Mouse (Mus musculus) midbrain, postnatal 0 days (tissue): ENCODE data around the gene Cdk4. TPM values are rescaled to one million over a fixed set of nuclear protein-coding genes. Genes with fewer than 3 reads are reported as not detected.

Source experiments
- ATAC-seq: fragments of 200-750 bp; cut with Nextera tagmentation; 2 replicates; pipeline ENCODE4 v1.8.0; 2017; ENCODE audit warnings: moderate number of reproducible peaks, mild to moderate bottlenecking, moderate TSS enrichment, moderate library complexity; ENCODE audit not compliant: low FRiP score
- DNase-seq: peaks from one replicate; pipeline ENCODE4 v3.0.0-alpha.2; 2015; ENCODE audit warnings: low spot score
- H3K27ac ChIP-seq: fragments of 300-500 bp; sonication (generic); 2 replicates; pipeline ENCODE4 v1.5.1; 2014; ENCODE audit warnings: low read depth, mild to moderate bottlenecking, low read length, mixed read lengths
- H3K27me3 ChIP-seq: fragments of 300-500 bp; sonication (generic); 2 replicates; pipeline ENCODE4 v1.6.1; 2014; ENCODE audit warnings: low read length, control low read depth, mixed read lengths; ENCODE audit not compliant: insufficient read depth
- H3K36me3 ChIP-seq: fragments of 300-500 bp; sonication (generic); 2 replicates; pipeline ENCODE4 v1.6.1; 2014; ENCODE audit warnings: low read length, control low read depth, mixed read lengths; ENCODE audit not compliant: insufficient read depth
- H3K4me1 ChIP-seq: fragments of 300-500 bp; sonication (generic); 2 replicates; pipeline ENCODE4 v1.6.1; 2014; ENCODE audit warnings: mild to moderate bottlenecking, control low read depth, antibody characterized with exemption, low read length, mixed read lengths; ENCODE audit not compliant: insufficient read depth
- H3K4me2 ChIP-seq: fragments of 300-500 bp; sonication (generic); 2 replicates; pipeline ENCODE4 v1.6.1; 2014; ENCODE audit warnings: low read depth, mild to moderate bottlenecking, low read length, mixed read lengths; ENCODE audit not compliant: poor library complexity, severe bottlenecking
- H3K4me3 ChIP-seq: fragments of 300-500 bp; sonication (generic); 2 replicates; pipeline ENCODE4 v1.5.1; 2014; ENCODE audit warnings: low read depth, mild to moderate bottlenecking, low read length, moderate library complexity
- H3K9ac ChIP-seq: fragments of 300-500 bp; sonication (generic); replicated peaks from 2 replicates; pipeline ENCODE4 v1.6.1; 2014; ENCODE audit warnings: mild to moderate bottlenecking, low read length, moderate library complexity, mixed read lengths; ENCODE audit not compliant: poor library complexity, severe bottlenecking
- H3K9me3 ChIP-seq: fragments of 300-500 bp; sonication (generic); 2 replicates; pipeline ENCODE4 v1.6.1; 2016; ENCODE audit warnings: low read length, control low read depth
- CTCF ChIP-seq: IDR thresholded peaks from 2 replicates; pipeline ENCODE4 v1.5.1; 2016; ENCODE audit warnings: antibody characterized with exemption, mild to moderate bottlenecking
- WGBS: fragments of 180-500 bp; shearing (Covaris S2); extraction: QIAGEN DNeasy Blood & Tissue Kit; methylation state at CpG from one replicate; pipeline ENCODE4 v1.1.7; 2014; 5-methylcytosine and 5-hydroxymethylcytosine counted together
- polyA plus RNA-seq: library from polyadenylated mRNA; unstranded; fragments of >200 nt; fragmentation: Nextera tagmentation; extraction: Ambion mirVana; gene quantifications from 2 replicates; pipeline ENCODE4 v1.2.1, GENCODE M21; 2015
- total RNA-seq: library from RNA; depleted of rRNA; stranded (reverse); fragments of >200 nt; gene quantifications from 2 replicates; pipeline ENCODE4 v1.2.3, GENCODE M21; 2014

The Cdk4 gene
- total and polyA plus RNA-seq, 2 experiments from 2014 or later: 311 to 364 TPM

GRCm38 (mm10) chr10:127092742-127093141 is 29.4 kb downstream of the Cdk4 start:
- ATAC-seq (no peak), DNase-seq (no peak)
- no peak overlapping the region for H3K9ac ChIP-seq
- no peak overlapping the region for H3K4me3 ChIP-seq
- WGBS: 41% methylated on average over 4 of the region's 4 CpGs
- H3K27ac ChIP-seq: no peak overlapping the region
- H3K4me1 ChIP-seq: peaks cover 13% of the 10 kb centered on the region; the same call in 1 of the 2 replicates
- no peak for TF ChIP-seq CTCF
- H3K4me2 ChIP-seq: no peak overlapping the region
- H3K27me3 ChIP-seq: no peaks in the 10 kb centered on the region
- no peaks in the 10 kb centered on the region for H3K9me3 ChIP-seq
- peaks cover 54% of the 10 kb centered on the region for H3K36me3 ChIP-seq

- 34% methylated on average over 7 of the region's 7 CpGs for WGBS
- Histone ChIP-seq H3K9ac (no peak overlapping the region), H3K27ac (peak overlapping the region; percentile 62), H3K27me3 (no peaks in the 10 kb centered on the region), H3K36me3 (peaks cover 56% of the 10 kb centered on the region), H3K4me3 (no peak overlapping the region), H3K9me3 (no peaks in the 10 kb centered on the region), H3K4me1 (peaks cover 13% of the 10 kb centered on the region; the same call in 1 of the 2 replicates), H3K4me2 (no peak overlapping the region)
- DNase-seq (peak; percentile 54), ATAC-seq (no peak)
- no peak for TF ChIP-seq CTCF
Measured at GRCm38 (mm10) chr10:127094382-127094802, 31.1 kb downstream of the Cdk4 start.

GRCm38 (mm10) chr10:127098514-127098913 is 35.2 kb downstream of the Cdk4 start:
- 84% methylated on average over 20 of the region's 20 CpGs for WGBS
- Histone ChIP-seq H3K27me3 (no peaks in the 10 kb centered on the region), H3K27ac (no peak overlapping the region), H3K4me1 (peaks cover 3% of the 10 kb centered on the region; the same call in 1 of the 2 replicates), H3K36me3 (peaks cover 49% of the 10 kb centered on the region), H3K9me3 (no peaks in the 10 kb centered on the region), H3K9ac (no peak overlapping the region), H3K4me2 (no peak overlapping the region), H3K4me3 (no peak overlapping the region)
- TF ChIP-seq CTCF: peak; percentile 15; the same call in 1 of the 2 replicates
- ATAC-seq (no peak), DNase-seq (no peak)

GRCm38 (mm10) chr10:127099191-127099590 is 35.9 kb downstream of the Cdk4 start:
- no peak for DNase-seq
- H3K36me3 ChIP-seq: peaks cover 49% of the 10 kb centered on the region
- no peak overlapping the region for H3K4me2 ChIP-seq
- no peak overlapping the region for H3K9ac ChIP-seq
- no peak overlapping the region for H3K4me3 ChIP-seq
- no peaks in the 10 kb centered on the region for H3K27me3 ChIP-seq
- ATAC-seq: no peak
- peaks cover 3% of the 10 kb centered on the region; the same call in 1 of the 2 replicates for H3K4me1 ChIP-seq
- no peaks in the 10 kb centered on the region for H3K9me3 ChIP-seq
- no peak overlapping the region for H3K27ac ChIP-seq
- 88% methylated on average over 10 of the region's 10 CpGs for WGBS
- TF ChIP-seq CTCF: no peak

- H3K36me3 ChIP-seq: peaks cover 48% of the 10 kb centered on the region
- no peak overlapping the region for H3K9ac ChIP-seq
- no peaks in the 10 kb centered on the region for H3K27me3 ChIP-seq
- H3K4me3 ChIP-seq: no peak overlapping the region
- no peak overlapping the region for H3K27ac ChIP-seq
- no peaks in the 10 kb centered on the region for H3K4me1 ChIP-seq
- no peaks in the 10 kb centered on the region for H3K9me3 ChIP-seq
- no peak overlapping the region for H3K4me2 ChIP-seq
- ATAC-seq (no peak), DNase-seq (no peak)
- 94% methylated on average over 15 of the region's 15 CpGs for WGBS
- TF ChIP-seq CTCF: no peak
Measured at GRCm38 (mm10) chr10:127099868-127100267, 36.5 kb downstream of the Cdk4 start.

GRCm38 (mm10) chr10:127100414-127100813 is 37.1 kb downstream of the Cdk4 start:
- no peak overlapping the region for H3K4me2 ChIP-seq
- no peaks in the 10 kb centered on the region for H3K27me3 ChIP-seq
- H3K9me3 ChIP-seq: no peaks in the 10 kb centered on the region
- DNase-seq (no peak), ATAC-seq (no peak)
- TF ChIP-seq CTCF: no peak
- H3K9ac ChIP-seq: no peak overlapping the region
- WGBS: 88% methylated on average over 8 of the region's 8 CpGs
- H3K4me1 ChIP-seq: no peaks in the 10 kb centered on the region
- no peak overlapping the region for H3K27ac ChIP-seq
- H3K4me3 ChIP-seq: no peak overlapping the region
- H3K36me3 ChIP-seq: peaks cover 46% of the 10 kb centered on the region
